Mouse (Mus musculus) MEL (cell line): ENCODE results near the gene Klhdc3. TPM values are rescaled to one million over a fixed set of nuclear protein-coding genes. Genes with fewer than 3 reads are reported as not detected.
A peak's percentile ranks its signal among the peaks of the same experiment; 100 is the strongest.

Source experiments
- DNase-seq: peaks from one replicate; pipeline ENCODE4 v3.0.0; 2011; ENCODE audit warnings: low read depth, low spot score
- H3K27ac ChIP-seq: 2 replicates; pipeline ENCODE4 v1.5.1; 2012; ENCODE audit warnings: low read depth, mild to moderate bottlenecking, control low read depth, low read length, moderate library complexity; ENCODE audit not compliant: control insufficient read depth
- H3K27me3 ChIP-seq, 2 experiments: fragments of 150-350 bp in 1 of 2; sonication (generic) in 1 of 2; 2 replicates each; pipeline ENCODE4 v1.6.1; 2012; ENCODE audit warnings: low read length in 2 of 2, mild to moderate bottlenecking in 2 of 2, improper control_type of control experiment in 1 of 2, moderate library complexity in 1 of 2; ENCODE audit not compliant: insufficient read depth in 2 of 2, control insufficient read depth in 1 of 2
- H3K36me3 ChIP-seq, 2 experiments: 2 replicates each; pipeline ENCODE4 v1.6.1; 2012 to 2014; ENCODE audit warnings: low read length in 2 of 2, improper control_type of control experiment in 1 of 2, inconsistent platforms in 1 of 2, mild to moderate bottlenecking in 1 of 2; ENCODE audit not compliant: insufficient read depth in 2 of 2, control insufficient read depth in 1 of 2
- H3K4me1 ChIP-seq, 2 experiments: fragments of 150-350 bp in 1 of 2; sonication (generic) in 1 of 2; 2 replicates each; pipeline ENCODE4 v1.6.1; 2012; ENCODE audit warnings: low read length in 2 of 2, improper control_type of control experiment in 1 of 2, mild to moderate bottlenecking in 1 of 2; ENCODE audit not compliant: insufficient read depth in 2 of 2, control insufficient read depth in 1 of 2
- H3K4me3 ChIP-seq, 2 experiments: fragments of 150-350 bp in 1 of 2; sonication (generic) in 1 of 2; 2 replicates each; pipeline ENCODE4 v1.5.1; 2012; ENCODE audit warnings: low read depth in 2 of 2, low read length in 2 of 2, mild to moderate bottlenecking in 2 of 2, moderate library complexity in 2 of 2, control low read depth in 1 of 2, improper control_type of control experiment in 1 of 2; ENCODE audit not compliant: control insufficient read depth in 1 of 2, insufficient read depth in 1 of 2
- H3K79me2 ChIP-seq: 2 replicates; pipeline ENCODE4 v1.6.1; 2012; ENCODE audit warnings: mild to moderate bottlenecking, low read length, moderate library complexity; ENCODE audit not compliant: control insufficient read depth, poor library complexity, insufficient read depth
- H3K9ac ChIP-seq: 2 replicates; pipeline ENCODE4 v1.6.1; 2012; ENCODE audit warnings: low read depth, mild to moderate bottlenecking, control low read depth, low read length, moderate library complexity; ENCODE audit not compliant: control insufficient read depth, poor library complexity, severe bottlenecking
- H3K9me3 ChIP-seq: fragments of 150-350 bp; sonication (generic); replicated peaks from 2 replicates; pipeline ENCODE4 v1.6.1; 2012; ENCODE audit warnings: mild to moderate bottlenecking, low read length, improper control_type of control experiment, moderate library complexity; ENCODE audit not compliant: insufficient read depth
- BHLHE40 ChIP-seq: IDR thresholded peaks from 2 replicates; pipeline ENCODE4 v1.6.1; 2012; ENCODE audit warnings: low read depth, mild to moderate bottlenecking, inconsistent platforms, low read length, improper control_type of control experiment, borderline replicate concordance
- CHD1 ChIP-seq: IDR thresholded peaks from 2 replicates; pipeline ENCODE4 v1.6.1; 2012; ENCODE audit warnings: low read depth, mild to moderate bottlenecking, inconsistent platforms, low read length, improper control_type of control experiment
- CHD2 ChIP-seq: IDR thresholded peaks from 2 replicates; pipeline ENCODE4 v1.6.1; 2011; ENCODE audit warnings: low read length, improper control_type of control experiment
- E2F4 ChIP-seq: IDR thresholded peaks from 2 replicates; pipeline ENCODE4 v1.6.1; 2011; ENCODE audit warnings: low read depth, low read length, improper control_type of control experiment, borderline replicate concordance
- EP300 ChIP-seq, 2 experiments: IDR thresholded peaks; 2 replicates each; pipeline ENCODE4 v1.6.1; 2011; ENCODE audit warnings: improper control_type of control experiment in 2 of 2, low read length in 2 of 2, low read depth in 1 of 2, mild to moderate bottlenecking in 1 of 2
- GABPA ChIP-seq: IDR thresholded peaks from 2 replicates; pipeline ENCODE4 v1.6.1; 2012; ENCODE audit warnings: low read depth, mild to moderate bottlenecking, inconsistent platforms, low read length, improper control_type of control experiment, moderate library complexity
- HCFC1 ChIP-seq: IDR thresholded peaks from 2 replicates; pipeline ENCODE4 v1.6.1; 2012; ENCODE audit warnings: low read depth, mild to moderate bottlenecking, inconsistent platforms, low read length, improper control_type of control experiment, moderate library complexity
- KAT2A ChIP-seq: conservative IDR thresholded peaks from 2 replicates; pipeline ENCODE4 v1.6.1; 2012; ENCODE audit warnings: low read depth, low read length, improper control_type of control experiment, inconsistent platforms
- MAFK ChIP-seq: IDR thresholded peaks from 2 replicates; pipeline ENCODE4 v1.6.1; 2011; ENCODE audit warnings: low read depth, mild to moderate bottlenecking, low read length, improper control_type of control experiment, borderline replicate concordance
- MAZ ChIP-seq: IDR thresholded peaks from 2 replicates; pipeline ENCODE4 v1.6.1; 2012; ENCODE audit warnings: low read depth, mild to moderate bottlenecking, inconsistent platforms, low read length, improper control_type of control experiment
- MEF2A ChIP-seq: IDR thresholded peaks from 2 replicates; pipeline ENCODE4 v1.6.1; 2014; ENCODE audit warnings: low read depth, mild to moderate bottlenecking, inconsistent platforms, low read length, improper control_type of control experiment; ENCODE audit not compliant: poor library complexity, insufficient replicate concordance, severe bottlenecking; ENCODE audit errors: extremely low read depth
- MYC ChIP-seq: IDR thresholded peaks from 2 replicates; pipeline ENCODE4 v1.6.1; 2011; ENCODE audit warnings: low read depth, mild to moderate bottlenecking, low read length, improper control_type of control experiment, moderate library complexity
- NELFE ChIP-seq: IDR thresholded peaks from 2 replicates; pipeline ENCODE4 v1.6.1; 2011; ENCODE audit warnings: low read depth, low read length, improper control_type of control experiment
- NRF1 ChIP-seq: IDR thresholded peaks from 2 replicates; pipeline ENCODE4 v1.6.1; 2014; ENCODE audit warnings: low read depth, mild to moderate bottlenecking, inconsistent platforms, low read length, improper control_type of control experiment, moderate library complexity; ENCODE audit not compliant: poor library complexity, insufficient read depth, severe bottlenecking
- POLR2AphosphoS2 ChIP-seq: IDR thresholded peaks from 2 replicates; pipeline ENCODE4 v1.6.1; 2011; ENCODE audit warnings: low read length, improper control_type of control experiment
- RCOR1 ChIP-seq: IDR thresholded peaks from 2 replicates; pipeline ENCODE4 v1.6.1; 2012; ENCODE audit warnings: low read depth, mild to moderate bottlenecking, inconsistent platforms, low read length, improper control_type of control experiment
- SIN3A ChIP-seq: IDR thresholded peaks from 2 replicates; pipeline ENCODE4 v1.6.1; 2012; ENCODE audit warnings: low read length, improper control_type of control experiment, inconsistent platforms
- TAL1 ChIP-seq: IDR thresholded peaks from 2 replicates; pipeline ENCODE4 v1.6.1; 2012; ENCODE audit warnings: mild to moderate bottlenecking, inconsistent platforms, low read length, moderate library complexity, mixed read lengths
- TBP ChIP-seq: IDR thresholded peaks from 2 replicates; pipeline ENCODE4 v1.8.0; 2011; ENCODE audit warnings: low read depth, low read length, improper control_type of control experiment
- UBTF ChIP-seq: IDR thresholded peaks from 2 replicates; pipeline ENCODE4 v1.6.1; 2012; ENCODE audit warnings: low read depth, mild to moderate bottlenecking, inconsistent platforms, low read length, improper control_type of control experiment, moderate library complexity, borderline replicate concordance; ENCODE audit not compliant: insufficient read depth
- USF1 ChIP-seq: IDR thresholded peaks from 2 replicates; pipeline ENCODE4 v1.6.1; 2014; ENCODE audit warnings: low read depth, mild to moderate bottlenecking, inconsistent platforms, low read length, improper control_type of control experiment, moderate library complexity
- ZNF384 ChIP-seq: IDR thresholded peaks from 2 replicates; pipeline ENCODE4 v1.6.1; 2012; ENCODE audit warnings: low read depth, mild to moderate bottlenecking, inconsistent platforms, low read length, improper control_type of control experiment
- polyA plus RNA-seq, 2 experiments: library from polyadenylated mRNA; stranded (reverse) in 1 of 2; unstranded in 1 of 2; fragments of >175 nt in 1 of 2; fragments of >200 nt in 1 of 2; gene quantifications; 2 replicates each; pipeline versions ENCODE4 v1.2.1 to v1.2.4; 2012; ENCODE audit warnings: low replicate concordance in 2 of 2, low read depth in 1 of 2; ENCODE audit not compliant: insufficient read length in 2 of 2, insufficient read depth in 1 of 2, missing spikeins in 1 of 2
- total RNA-seq: library from RNA; depleted of rRNA; stranded (reverse); fragments of 300-350 nt; gene quantifications from 2 replicates; pipeline ENCODE4 v1.2.3, GENCODE M21; 2012

The Klhdc3 gene
- total and polyA plus RNA-seq, 3 experiments, result 95.0 to 203 TPM; not detected in 1

DNA sequence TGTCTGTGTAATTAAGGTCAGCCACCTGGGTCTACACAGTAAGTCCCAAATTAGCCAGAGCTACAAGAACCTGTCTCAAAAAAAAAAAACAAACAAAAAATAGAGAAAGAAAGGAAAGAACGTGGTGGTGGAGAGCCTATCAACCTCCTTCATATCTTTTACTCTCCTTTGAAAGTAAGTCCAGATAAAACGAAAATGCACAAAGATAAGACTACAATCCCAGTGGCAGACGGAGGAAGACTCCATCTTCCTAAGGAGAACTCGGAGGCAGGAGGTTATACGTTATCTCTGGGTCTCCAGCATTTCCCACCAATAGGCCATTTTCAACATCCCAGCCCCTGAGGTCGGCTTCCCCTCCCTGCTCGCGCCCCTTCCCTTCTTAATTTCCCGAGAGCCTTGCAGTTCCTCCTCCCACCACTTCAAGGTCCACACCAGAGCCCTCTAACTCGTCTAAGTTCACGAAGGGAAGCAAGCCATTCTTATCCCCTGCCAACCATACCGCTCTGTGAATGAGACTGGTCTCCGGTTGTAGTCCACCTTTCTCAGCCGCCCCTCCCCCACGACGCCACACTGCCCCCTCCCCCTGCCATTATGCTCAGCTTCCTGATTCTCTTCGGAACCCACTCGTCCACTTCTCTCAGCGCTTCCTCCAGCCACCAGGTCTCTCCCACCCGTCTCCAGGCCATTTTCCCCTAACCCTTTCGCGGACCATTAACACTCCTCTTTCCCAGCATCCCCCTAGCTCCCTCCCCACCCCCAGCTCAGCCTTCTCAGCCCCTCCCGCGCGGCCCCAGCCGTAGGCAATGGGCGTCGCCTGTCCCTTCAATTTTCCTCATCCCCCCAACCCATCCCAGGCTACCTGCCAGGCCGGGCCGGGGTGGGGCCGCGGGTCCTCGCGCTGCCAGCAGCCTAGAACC lies 613 bp downstream of the Klhdc3 start (continued):
- TF ChIP-seq E2F4 (no peak), MYC (0 out of 2 replicates have a peak, but pooled peaks have one; percentile 34), NELFE (no peak), ZNF384 (no peak), UBTF (no peak), MAFK (no peak), TAL1 (no peak), CHD2 (peak; percentile 55), SIN3A (0 out of 2 replicates have a peak, but pooled peaks have one; percentile 5)

DNA sequence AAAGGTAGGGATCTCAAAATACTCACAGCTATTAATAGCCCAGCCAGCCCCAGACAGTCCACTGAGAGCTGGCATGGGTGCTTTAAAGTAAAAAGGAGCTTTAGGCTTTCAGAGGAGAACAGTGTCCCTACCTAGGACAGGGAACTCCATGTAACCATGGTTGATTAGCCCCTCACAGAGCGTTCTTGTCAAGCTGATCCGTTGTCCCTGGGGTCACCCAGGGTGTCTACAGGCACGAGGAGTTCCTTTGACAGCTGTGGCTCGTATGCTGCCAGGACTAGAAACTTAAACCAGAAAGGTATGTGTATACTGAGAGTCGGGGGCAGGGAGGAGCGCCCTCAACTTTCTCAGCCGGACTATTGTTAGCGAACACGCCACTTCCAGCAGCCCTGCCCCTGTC lies 1.8 kb downstream of the Klhdc3 start:
- Histone ChIP-seq H3K9me3 (no peaks in the 10 kb centered on the region), H3K4me1 (peaks cover 2 to 15% of the 10 kb centered on the region in 2 experiments; a peak in 3 of 4 replicates), H3K9ac (peak overlapping the region; percentile 95), H3K4me3 (peak overlapping the region in 1 of 2 experiments; percentile 93; a peak in 1 of 4 replicates), H3K27me3 (no peaks in the 10 kb centered on the region), H3K36me3 (peaks cover 0 to 20% of the 10 kb centered on the region in 2 experiments; a peak in 2 of 4 replicates), H3K79me2 (peaks cover 37% of the 10 kb centered on the region), H3K27ac (no peak overlapping the region)
- TF ChIP-seq CHD1 (no peak), NRF1 (no peak), KAT2A (no peak), RCOR1 (no peak), TBP (no peak), MYC (no peak), HCFC1 (no peak), BHLHE40 (no peak), POLR2AphosphoS2 (no peak), USF1 (no peak), EP300 (IDR thresholded peaks at IDR 0.05; ENCODE audit: low read depth in 1 of 2, low read length in 2 of 2) (no peak), GABPA (no peak), MEF2A (no peak), MAZ (no peak)
- DNase-seq, result no peak
